Mouse (Mus musculus): ENCODE measurements around the gene Tkt.

The Tkt gene

DNA sequence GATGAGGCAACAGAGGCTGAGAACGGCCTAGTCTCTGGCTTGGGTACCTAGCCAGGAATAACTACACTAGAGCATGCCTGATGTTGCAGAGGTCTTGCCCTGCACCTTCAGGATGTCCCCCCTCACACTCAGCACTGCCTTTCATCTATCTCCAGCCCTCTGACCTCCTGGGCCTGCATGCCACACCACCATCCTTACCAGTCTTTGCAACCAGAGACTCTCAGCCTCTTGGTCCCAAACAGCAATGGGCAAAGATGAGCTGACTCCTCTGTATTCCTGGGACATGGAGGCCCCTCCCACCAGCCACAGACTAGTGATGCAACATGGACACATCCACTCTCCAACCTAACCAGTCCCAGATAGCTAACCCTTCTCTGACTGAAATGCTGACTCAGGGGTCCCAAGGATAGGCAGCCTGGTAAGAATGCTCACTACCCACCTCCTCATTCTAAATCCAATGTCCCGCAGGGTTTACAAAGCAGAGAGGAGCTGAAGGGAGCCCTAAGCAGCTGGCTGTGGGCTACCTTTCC, 70.7 kb downstream of the Tkt start:
- DNase-seq (ENCODE audit: low read depth, low spot score) = no peak

- DNase-seq (ENCODE audit: low read depth, low spot score) = no peak
These were observed 71.9 kb downstream of the Tkt start for GRCm38 (mm10) chr14:30619982-30620578.

DNA sequence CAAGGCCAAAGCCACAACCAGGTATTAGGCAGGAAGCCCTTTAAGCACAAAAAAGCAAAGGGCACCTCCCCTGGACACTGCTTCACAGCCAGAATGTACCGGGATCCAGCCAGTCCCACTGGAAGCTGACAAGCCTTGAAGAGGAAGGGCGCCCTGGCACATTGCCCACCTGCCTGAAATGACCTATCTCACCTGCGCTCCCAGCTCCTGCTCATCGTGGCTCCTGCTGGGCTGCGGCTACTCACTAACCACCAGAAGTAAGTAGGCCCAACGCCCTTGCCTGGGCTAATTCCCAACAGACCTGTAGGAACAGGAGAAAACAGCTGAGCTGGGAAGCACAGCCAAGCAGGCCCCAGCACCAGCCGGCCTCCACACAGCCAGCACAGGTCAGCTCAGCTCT, 74.0 kb downstream of the Tkt start:
- no peak for DNase-seq (ENCODE audit: low read depth, low spot score)

- DNase-seq (ENCODE audit: low read depth, low spot score) = no peak
These were observed 74.4 kb downstream of the Tkt start for GRCm38 (mm10) chr14:30622556-30622955.

Measured in forelimb bud, embryonic 11.5 days (tissue).